ENCODE assay signal across 13 mouse cellular contexts in genomic region chr12:100293956-100294355, GRCm38 (mm10).
DNase-seq lines count a peak whose midpoint lies in the region; ATAC-seq and TF ChIP-seq lines count a peak whose summit lies in the region.
"Had no signal": no experiment of that assay in that cellular context is flagged by ENCODE, and none has a peak within 500 bp of the region (broad histone marks: within the 10 kb centered on the region; RNA-seq: fewer than 3 reads in every experiment).

No protein-coding gene starts in this region.

- ATAC-seq in lung, embryonic 14.5 days (ENCODE audit: insufficient read depth), result no peak
- no peak for ATAC-seq in lung, postnatal 0 days
- no peak; the same call in 1 of the 2 replicates for ATAC-seq in heart, embryonic 16.5 days (replicated peaks; ENCODE audit: extremely low read depth, insufficient read depth, low FRiP score)
- ATAC-seq: hindbrain, embryonic 16.5 days had no signal

- no peak for TF ChIP-seq CTCF in lung, embryonic 14.5 days (IDR thresholded peaks at IDR 0.05; ENCODE audit: low read depth)
- TF ChIP-seq CTCF in lung, postnatal 0 days (IDR thresholded peaks at IDR 0.05), result no peak

- peaks cover 23% of the 10 kb centered on the region for H3K4me1 ChIP-seq in lung, embryonic 14.5 days (ENCODE audit: insufficient read depth)
- H3K4me1 ChIP-seq in lung, postnatal 0 days (ENCODE audit: insufficient read depth, low read depth, low read length), result peaks cover 15% of the 10 kb centered on the region; the same call in 1 of the 2 replicates
- peaks cover 28% of the 10 kb centered on the region for H3K4me1 ChIP-seq in heart, embryonic 16.5 days (ENCODE audit: control insufficient read depth, insufficient read depth, low read length)

- peak; percentile 56 to 57 for DNase-seq in cerebellum, postnatal 14 days
- no peak for DNase-seq in cerebellum, postnatal 36 days
- DNase-seq in lung, embryonic 14.5 days, result peak; percentile 59
- DNase-seq in lung, postnatal 0 days (ENCODE audit: low spot score), result no peak
- DNase-seq in kidney, postnatal 4 days, result peak; percentile 35 to 61
- DNase-seq in adrenal gland, adult 18-20 months (ENCODE audit: low spot score in 2 of 2), result no peak
- DNase-seq in urinary bladder, adult 18-20 months (ENCODE audit: low spot score in 2 of 2), result no peak
- DNase-seq: adrenal gland, postnatal 10 days; cerebellum, adult 9-11 months; thymus, postnatal 14 days had no signal

- H3K4me3 ChIP-seq in lung, embryonic 14.5 days (ENCODE audit: low read depth, low read length), result no peak overlapping the region
- H3K4me3 ChIP-seq in lung, postnatal 0 days (ENCODE audit: low read depth, low read length), result no peak overlapping the region
- H3K4me3 ChIP-seq in heart, embryonic 16.5 days (ENCODE audit: low read length), result no peak overlapping the region
- H3K4me3 ChIP-seq: megakaryocyte, embryonic 14.5 days had no signal

- H3K27ac ChIP-seq in lung, embryonic 14.5 days (ENCODE audit: low read depth), result no peak overlapping the region
- H3K27ac ChIP-seq in lung, postnatal 0 days (ENCODE audit: low read length), result no peak overlapping the region
- H3K27ac ChIP-seq in heart, embryonic 16.5 days (ENCODE audit: low read length), result peak overlapping the region; percentile 30; the same call in 1 of the 2 replicates

- no peaks in the 10 kb centered on the region for H3K9me3 ChIP-seq in lung, embryonic 14.5 days (ENCODE audit: low read depth, low read length)
- H3K9me3 ChIP-seq in lung, postnatal 0 days (ENCODE audit: low read length), result no peaks in the 10 kb centered on the region
- H3K9me3 ChIP-seq in heart, embryonic 16.5 days (replicated peaks; ENCODE audit: control insufficient read depth, low read length), result peaks cover 9% of the 10 kb centered on the region; the same call in 1 of the 2 replicates

- no peak overlapping the region for H3K9ac ChIP-seq in lung, embryonic 14.5 days
- H3K9ac ChIP-seq in lung, postnatal 0 days (replicated peaks; ENCODE audit: low read depth), result no peak overlapping the region
- H3K9ac ChIP-seq in heart, embryonic 16.5 days (ENCODE audit: low read length), result no peak overlapping the region

- no peak for TF ChIP-seq EP300 in lung, postnatal 0 days (IDR thresholded peaks at IDR 0.05)

- H3K36me3 ChIP-seq in lung, embryonic 14.5 days (ENCODE audit: insufficient read depth), result 0 out of 2 replicates have a peak, but pooled peaks cover 3% of the 10 kb centered on the region
- no peaks in the 10 kb centered on the region for H3K36me3 ChIP-seq in lung, postnatal 0 days (ENCODE audit: insufficient read depth, low read length)
- H3K36me3 ChIP-seq in heart, embryonic 16.5 days (ENCODE audit: control insufficient read depth, insufficient read depth), result no peaks in the 10 kb centered on the region

- no peaks in the 10 kb centered on the region for H3K27me3 ChIP-seq in lung, embryonic 14.5 days (ENCODE audit: insufficient read depth, low read length)
- H3K27me3 ChIP-seq in lung, postnatal 0 days (replicated peaks; ENCODE audit: insufficient read depth, low read length), result no peaks in the 10 kb centered on the region
- H3K27me3 ChIP-seq in heart, embryonic 16.5 days (ENCODE audit: control insufficient read depth, insufficient read depth, low read length), result no peaks in the 10 kb centered on the region

- WGBS in lung, embryonic 14.5 days, result 74% methylated on average over 9 of the region's 9 CpGs
- WGBS in lung, postnatal 0 days, result 47% methylated on average over 9 of the region's 9 CpGs
- 47% methylated on average over 9 of the region's 9 CpGs for WGBS in heart, embryonic 16.5 days

- H3K4me2 ChIP-seq in lung, embryonic 14.5 days, result no peak overlapping the region
- H3K4me2 ChIP-seq in lung, postnatal 0 days (replicated peaks; ENCODE audit: low read depth, low read length), result no peak overlapping the region
- H3K4me2 ChIP-seq in heart, embryonic 16.5 days (ENCODE audit: low read depth, low read length), result 0 out of 2 replicates have a peak overlapping the region, but pooled peaks have one; percentile 11

Comparison
In these comparisons a context has a peak if more than half of its experiments do, and no peak if none do; other contexts are left out.
1. DNase-seq: peak in cerebellum, postnatal 14 days (2 of 2), lung, embryonic 14.5 days (single experiment) and kidney, postnatal 4 days (2 of 2); none in cerebellum, postnatal 36 days (0 of 2), lung, postnatal 0 days (single experiment), adrenal gland, adult 18-20 months (0 of 2) and urinary bladder, adult 18-20 months (0 of 2).